Mouse (Mus musculus) CD4-positive helper T cell, adult 2 months (primary cell): ENCODE data around the gene Babam2.

ENCODE experiments used
- DNase-seq: peaks from one replicate; pipeline ENCODE4 v3.0.0-alpha.2; 2012; ENCODE audit warnings: low read depth, missing footprints, low spot score

Babam2 gene

GRCm38 (mm10) chr5:32127226-32127625, 429.7 kb downstream of the Babam2 start:
- no peak for DNase-seq

- DNase-seq, result no peak
Observed at GRCm38 (mm10) chr5:32127927-32128326, 430.4 kb downstream of the Babam2 start.

- peak; percentile 77 for DNase-seq
Observed at GRCm38 (mm10) chr5:32132971-32133501, 435.6 kb downstream of the Babam2 start.

- DNase-seq, result peak; percentile 79
Observed at GRCm38 (mm10) chr5:32133549-32134004, 436.1 kb downstream of the Babam2 start.

- peak; percentile 27 for DNase-seq
Observed at GRCm38 (mm10) chr5:32134051-32134732, 436.7 kb downstream of the Babam2 start.
